In the genomic region with DNA sequence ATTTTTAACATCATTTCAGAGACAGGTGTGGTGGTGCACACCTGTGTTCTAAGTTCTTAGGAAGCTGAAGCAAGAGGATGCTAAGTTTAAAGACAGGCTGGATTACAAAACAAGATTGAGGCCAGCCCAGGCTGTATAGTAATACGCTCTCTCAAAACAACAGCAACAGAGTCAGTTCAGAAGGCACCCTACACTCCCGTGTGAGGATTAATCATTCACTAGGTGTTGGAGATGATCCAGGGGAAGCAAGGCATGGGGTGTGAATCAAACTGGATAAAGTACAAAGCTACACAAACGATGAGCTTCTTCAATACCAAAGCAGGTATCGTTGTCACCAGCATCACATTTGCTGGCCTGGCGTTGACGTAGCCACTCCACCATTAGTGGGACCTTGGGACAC, we compare ENCODE assay signal across 29 mouse cellular contexts.
DNase-seq lines count a peak whose midpoint lies in the region; ATAC-seq lines count a peak whose summit lies in the region.
"Had no signal": no experiment of that assay in that cellular context is flagged by ENCODE, and none has a peak within 500 bp of the region (broad histone marks: within the 10 kb centered on the region; RNA-seq: fewer than 3 reads in every experiment).

No protein-coding gene starts in this region.

- no peaks in the 10 kb centered on the region for H3K9me3 ChIP-seq in kidney, embryonic 16.5 days (ENCODE audit: low read length)
- H3K9me3 ChIP-seq in liver, embryonic 15.5 days (replicated peaks) = no peaks in the 10 kb centered on the region
- no peaks in the 10 kb centered on the region for H3K9me3 ChIP-seq in forebrain, embryonic 14.5 days (replicated peaks; ENCODE audit: control insufficient read depth, low read length)
- H3K9me3 ChIP-seq: forebrain, embryonic 13.5 days; limb, embryonic 13.5 days; midbrain, embryonic 12.5 days; neural tube, embryonic 12.5 days; stomach, embryonic 15.5 days had no signal

- H3K27me3 ChIP-seq in kidney, embryonic 16.5 days (ENCODE audit: insufficient read depth, low read length) = no peaks in the 10 kb centered on the region
- no peaks in the 10 kb centered on the region for H3K27me3 ChIP-seq in liver, embryonic 15.5 days
- no peaks in the 10 kb centered on the region for H3K27me3 ChIP-seq in forebrain, embryonic 14.5 days (replicated peaks; ENCODE audit: control insufficient read depth, insufficient read depth, low read length)
- H3K27me3 ChIP-seq: forebrain, embryonic 13.5 days; limb, embryonic 13.5 days; midbrain, embryonic 12.5 days; neural tube, embryonic 12.5 days; Patski; stomach, embryonic 15.5 days had no signal

- H3K27ac ChIP-seq in kidney, embryonic 16.5 days (ENCODE audit: low read length) = no peak overlapping the region
- no peak overlapping the region for H3K27ac ChIP-seq in liver, embryonic 15.5 days (replicated peaks)
- H3K27ac ChIP-seq in forebrain, embryonic 14.5 days (ENCODE audit: low read depth, low read length) = no peak overlapping the region
- H3K27ac ChIP-seq: forebrain, embryonic 13.5 days; hindbrain, embryonic 14.5 days; limb, embryonic 13.5 days; midbrain, embryonic 12.5 days; neural tube, embryonic 12.5 days; stomach, embryonic 15.5 days had no signal

- no peak for ATAC-seq in kidney, embryonic 16.5 days (ENCODE audit: low FRiP score, low TSS enrichment)
- ATAC-seq in liver, embryonic 15.5 days (ENCODE audit: insufficient read depth) = peak; percentile 44; the same call in 1 of the 2 replicates
- no peak for ATAC-seq in granulocyte monocyte progenitor cell, adult 5-6 weeks (replicated peaks; ENCODE audit: poor library complexity, severe bottlenecking)
- ATAC-seq in forebrain, embryonic 14.5 days = no peak
- ATAC-seq: forebrain, embryonic 13.5 days; lung, postnatal 0 days; Patski had no signal

- no peaks in the 10 kb centered on the region for H3K36me3 ChIP-seq in kidney, embryonic 16.5 days (ENCODE audit: insufficient read depth, low read length)
- no peaks in the 10 kb centered on the region for H3K36me3 ChIP-seq in liver, embryonic 15.5 days (replicated peaks)
- no peaks in the 10 kb centered on the region for H3K36me3 ChIP-seq in forebrain, embryonic 14.5 days (ENCODE audit: control insufficient read depth, insufficient read depth, low read length)
- H3K36me3 ChIP-seq: limb, embryonic 13.5 days; midbrain, embryonic 12.5 days; neural tube, embryonic 12.5 days; stomach, embryonic 15.5 days had no signal

- no peak overlapping the region for H3K4me3 ChIP-seq in kidney, embryonic 16.5 days (ENCODE audit: low read length)
- no peak overlapping the region for H3K4me3 ChIP-seq in liver, embryonic 15.5 days (replicated peaks)
- no peak overlapping the region for H3K4me3 ChIP-seq in forebrain, embryonic 14.5 days (ENCODE audit: low read depth, low read length)
- H3K4me3 ChIP-seq: forebrain, embryonic 13.5 days; limb, embryonic 13.5 days; megakaryocyte, embryonic 14.5 days; midbrain, embryonic 12.5 days; myocyte; neural tube, embryonic 12.5 days; stomach, embryonic 15.5 days had no signal

- H3K9ac ChIP-seq in kidney, embryonic 16.5 days (replicated peaks; ENCODE audit: low read length) = no peak overlapping the region
- H3K9ac ChIP-seq in liver, embryonic 15.5 days = no peak overlapping the region
- H3K9ac ChIP-seq in forebrain, embryonic 14.5 days (ENCODE audit: low read length) = no peak overlapping the region
- H3K9ac ChIP-seq: forebrain, embryonic 13.5 days; hindbrain, embryonic 14.5 days; limb, embryonic 13.5 days; midbrain, embryonic 12.5 days; neural tube, embryonic 12.5 days; stomach, embryonic 15.5 days had no signal

- peak; percentile 79 for DNase-seq in kidney, adult 11 months
- no peak for DNase-seq in liver
- DNase-seq in kidney, postnatal 25 days = peak; percentile 74 to 77
- DNase-seq in yolk sac, embryonic 10.5 days (ENCODE audit: low spot score) = peak; percentile 36
- no peak for DNase-seq in forebrain, embryonic 14.5 days (ENCODE audit: low spot score)
- DNase-seq: adrenal gland, postnatal 10 days; cerebellum, adult 11 months; cerebellum, adult 9-10 months; cerebellum, postnatal 36 days; gastrocnemius, postnatal 14 days; heart, adult 18-20 months; heart, postnatal 4 days; lung, adult 18-20 months; lung, postnatal 4 days; right cerebral cortex, postnatal 4 days had no signal

- H3K4me2 ChIP-seq in kidney, embryonic 16.5 days (replicated peaks; ENCODE audit: low read depth, low read length) = no peak overlapping the region
- H3K4me2 ChIP-seq in liver, embryonic 15.5 days = no peak overlapping the region
- H3K4me2 ChIP-seq in forebrain, embryonic 14.5 days (ENCODE audit: low read length) = no peak overlapping the region
- H3K4me2 ChIP-seq: forebrain, embryonic 13.5 days; heart, embryonic 11.5 days; hindbrain, embryonic 14.5 days; limb, embryonic 13.5 days; midbrain, embryonic 12.5 days; neural tube, embryonic 12.5 days; stomach, embryonic 15.5 days had no signal

- peaks cover 8% of the 10 kb centered on the region; the same call in 1 of the 2 replicates for H3K4me1 ChIP-seq in kidney, embryonic 16.5 days (ENCODE audit: insufficient read depth, low read length)
- H3K4me1 ChIP-seq in liver, embryonic 15.5 days (replicated peaks) = peaks cover 13% of the 10 kb centered on the region
- H3K4me1 ChIP-seq in forebrain, embryonic 14.5 days (ENCODE audit: control insufficient read depth, insufficient read depth, low read length) = peaks cover 10% of the 10 kb centered on the region
- H3K4me1 ChIP-seq: megakaryocyte, embryonic 14.5 days had no signal

- 86% methylated on average over 6 of the region's 6 CpGs for WGBS in kidney, embryonic 16.5 days
- WGBS in liver, embryonic 15.5 days (ENCODE audit: insufficient replicate concordance) = 64% methylated on average over 6 of the region's 6 CpGs
- WGBS in forebrain, embryonic 14.5 days = 91% methylated on average over 6 of the region's 6 CpGs

Comparison
In these comparisons a context has a peak if more than half of its experiments do, and no peak if none do; other contexts are left out.
1. DNase-seq: peak in kidney, adult 11 months (single experiment), kidney, postnatal 25 days (2 of 2) and yolk sac, embryonic 10.5 days (single experiment); none in liver (single experiment) and forebrain, embryonic 14.5 days (single experiment).